Mouse (Mus musculus) kidney, postnatal 10 days (tissue): ENCODE data around the gene Olfr877.

Experiments used
- DNase-seq: peaks from one replicate; pipeline ENCODE4 v3.0.0; 2021; ENCODE audit warnings: mixed read lengths

The Olfr877 gene

DNA sequence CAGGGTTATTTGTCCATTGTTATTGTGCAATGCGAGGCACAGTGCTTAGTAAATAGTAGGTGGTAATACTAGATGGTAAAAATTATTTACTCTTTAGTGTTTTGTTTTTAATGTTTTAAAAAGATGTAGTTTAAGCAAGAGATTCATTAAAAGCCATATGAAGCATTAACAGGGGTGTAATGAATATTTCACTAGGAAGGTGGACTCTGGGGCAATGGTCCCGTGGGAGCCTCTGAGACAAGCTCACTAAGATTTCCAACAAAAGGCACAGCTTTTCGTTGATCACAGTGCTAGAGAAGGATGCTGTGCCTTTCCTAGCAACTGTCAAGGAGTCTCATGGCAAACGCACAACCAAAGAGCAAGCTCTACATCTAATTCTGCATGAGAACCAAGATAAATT lies at the start of gene Olfr877:
Olfr877 (plus strand) TSS at position 301 of the 400 bp plus-strand sequence.
- no peak for DNase-seq

DNA sequence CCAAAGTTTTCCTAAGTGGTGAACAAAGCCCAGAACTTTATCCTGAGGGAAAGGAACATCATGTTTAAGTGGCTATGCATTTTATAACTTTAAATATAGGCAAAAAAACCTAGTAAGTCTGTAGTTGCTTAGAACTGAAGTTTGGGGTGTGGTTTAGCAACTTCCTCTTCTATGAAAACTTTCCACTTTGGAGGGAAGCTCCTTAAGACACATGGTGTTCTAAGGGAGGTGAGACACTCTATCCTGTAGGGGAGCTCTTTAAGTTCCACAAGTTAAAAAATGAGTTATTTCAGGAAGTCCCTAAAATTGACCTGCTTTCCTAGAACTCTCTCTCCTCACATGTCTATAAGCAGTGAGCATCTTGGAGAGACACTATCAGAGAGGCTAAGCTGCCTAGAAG lies 46.8 kb upstream of the Olfr877 start:
- DNase-seq: no peak

DNA sequence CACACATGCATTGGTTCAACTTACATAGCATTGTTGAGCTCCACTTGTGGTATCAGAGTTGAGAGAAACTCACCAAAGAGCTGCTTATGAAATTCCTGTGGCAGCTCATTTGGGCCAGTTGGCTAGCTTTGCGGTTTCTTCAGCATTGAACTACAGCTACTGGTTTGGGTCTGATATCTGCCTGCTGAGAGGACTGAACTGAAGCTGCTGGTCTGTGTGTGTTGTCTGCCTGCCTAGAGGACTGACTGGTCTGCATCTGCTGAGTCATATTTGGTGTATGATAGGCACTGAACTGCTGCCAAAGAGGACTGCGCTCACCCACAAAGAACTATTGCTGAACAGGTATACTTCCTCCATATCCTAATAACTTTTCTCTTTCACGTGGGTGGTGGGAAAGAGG lies 45.6 kb upstream of the Olfr877 start:
- DNase-seq: no peak

DNA sequence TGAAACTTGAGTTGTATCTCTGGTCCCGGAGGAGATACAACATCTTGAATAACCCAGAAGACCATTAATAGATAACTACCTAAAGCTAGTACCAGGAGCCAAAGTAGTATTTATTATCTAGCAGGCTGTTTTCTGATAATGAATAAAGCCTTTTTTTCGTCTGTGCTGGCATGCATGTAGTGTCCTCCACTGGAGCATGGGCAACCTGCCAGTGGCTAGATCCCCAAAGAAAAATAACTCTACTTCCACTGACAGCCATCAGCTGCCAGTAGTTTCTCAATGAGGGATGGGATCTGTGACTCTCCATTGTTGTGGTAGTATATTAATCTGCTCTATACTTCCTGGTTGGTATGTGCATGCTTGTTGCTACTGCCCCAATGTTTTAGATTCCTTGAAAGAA lies 45.1 kb upstream of the Olfr877 start:
- DNase-seq: peak; percentile 21

DNA sequence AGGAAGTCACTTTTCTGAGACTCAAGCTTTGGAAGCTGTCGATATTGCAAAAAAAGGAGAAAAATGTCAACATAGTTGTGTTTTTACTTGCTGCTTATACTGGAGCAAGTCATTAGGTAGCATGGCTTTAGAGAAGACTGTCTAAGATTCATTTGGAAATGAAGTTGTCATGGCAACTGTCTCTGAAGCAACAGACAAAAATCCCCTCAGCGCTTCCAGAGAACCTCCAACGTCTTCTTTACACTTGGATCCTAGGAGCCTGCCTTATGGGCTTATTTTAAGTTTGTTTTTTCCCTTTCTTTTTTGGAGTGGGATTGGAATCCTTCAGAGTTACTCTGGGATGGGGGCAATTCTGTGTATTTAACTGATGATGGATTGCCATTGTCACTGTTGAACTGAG lies 39.4 kb upstream of the Olfr877 start:
- DNase-seq: no peak

DNA sequence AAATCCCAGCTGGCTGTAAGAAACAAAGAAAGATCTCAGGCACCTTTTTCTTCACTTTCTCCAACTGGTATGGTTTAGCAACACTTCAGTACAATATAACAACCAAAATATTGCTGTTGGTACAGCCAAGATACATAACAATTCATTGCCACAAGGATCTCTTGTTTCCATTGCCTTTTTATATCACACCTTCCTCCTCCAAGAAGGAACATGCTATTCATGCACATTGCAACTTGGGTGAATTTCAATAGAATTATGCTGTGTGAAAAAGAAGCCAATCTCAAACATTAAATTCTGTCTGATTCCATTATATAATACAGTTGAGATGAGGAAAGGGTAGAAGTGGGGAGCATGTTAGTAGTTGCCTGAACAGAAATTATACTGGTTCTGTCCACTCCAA lies 24.2 kb upstream of the Olfr877 start:
- DNase-seq: no peak

DNA sequence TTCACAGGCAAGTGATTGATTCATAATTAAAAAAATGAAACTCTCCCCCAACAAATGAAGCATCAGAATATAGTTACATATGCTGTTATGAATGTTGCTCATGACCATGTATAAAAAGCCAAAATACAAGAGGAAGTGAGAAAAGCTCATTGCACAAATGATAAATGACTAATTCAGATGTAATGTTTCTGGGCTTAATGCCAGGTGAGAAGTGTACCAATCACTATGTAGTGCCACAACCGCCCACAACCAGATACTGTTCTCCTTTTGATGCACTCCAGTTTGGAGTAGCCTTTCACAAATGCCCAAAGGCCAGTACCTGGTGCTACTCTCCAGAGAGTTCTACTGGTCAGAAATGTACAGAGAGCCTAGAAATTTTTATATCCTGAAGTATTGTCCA lies 20.7 kb upstream of the Olfr877 start:
- no peak for DNase-seq

DNA sequence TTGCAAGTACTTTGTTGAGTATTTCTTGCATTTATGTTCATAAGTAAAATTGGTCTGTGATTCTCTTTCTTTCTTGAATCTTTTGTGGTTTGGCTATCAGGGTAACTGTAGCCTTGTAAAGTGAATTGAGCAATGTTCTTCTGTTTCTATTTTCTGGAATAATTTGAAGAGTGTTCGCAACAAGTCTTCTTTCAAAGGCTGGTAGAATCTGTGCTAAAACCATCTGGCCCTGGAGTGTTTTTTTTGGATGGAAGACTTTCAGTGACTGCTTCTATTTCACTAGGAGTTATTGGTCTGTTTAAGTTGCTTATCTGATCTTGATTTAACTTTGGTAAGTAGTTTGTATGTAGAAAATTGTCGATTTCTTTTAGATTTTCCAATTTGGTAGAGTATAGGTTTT lies 4.8 kb upstream of the Olfr877 start:
- no peak for DNase-seq

DNA sequence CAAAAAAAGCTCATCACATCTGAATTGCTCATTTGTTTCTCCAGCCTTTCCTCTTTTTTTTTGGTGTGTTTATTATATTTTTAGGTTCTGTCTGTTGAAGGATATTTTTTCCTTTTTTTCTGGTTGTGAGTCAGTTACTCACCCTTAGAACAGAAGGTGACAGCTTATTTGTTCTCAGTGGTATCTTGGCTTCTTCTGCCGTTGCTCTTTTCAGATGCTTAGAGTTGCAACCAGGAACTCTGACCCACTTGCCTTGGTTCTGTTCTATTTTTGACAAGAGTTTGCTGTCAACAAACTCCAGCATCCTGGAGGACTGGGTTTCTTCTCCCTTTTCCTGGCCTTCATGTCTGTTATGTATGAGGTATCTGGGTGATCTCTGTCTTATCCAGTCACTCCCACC lies 9.3 kb downstream of the Olfr877 start:
- no peak for DNase-seq

DNA sequence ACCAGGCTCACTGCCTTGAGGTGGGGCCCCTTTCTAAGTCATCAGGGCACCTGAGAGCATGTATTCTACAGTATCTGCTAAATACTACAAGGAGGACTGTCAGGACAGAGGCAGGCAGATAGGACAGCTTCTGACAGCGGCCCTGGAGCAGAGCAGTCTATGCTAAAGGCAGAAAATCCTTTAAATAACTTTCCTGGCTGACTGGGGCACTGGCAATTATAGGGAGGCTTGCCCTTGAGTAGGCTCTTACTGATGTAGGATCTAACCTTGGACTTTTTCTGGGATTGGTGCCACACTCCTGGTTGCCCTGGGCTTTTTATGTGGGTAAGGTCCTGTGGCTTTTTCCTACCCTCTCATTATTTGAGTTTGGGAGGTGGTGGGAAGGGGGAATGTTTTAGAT lies 16.2 kb downstream of the Olfr877 start:
- no peak for DNase-seq

DNA sequence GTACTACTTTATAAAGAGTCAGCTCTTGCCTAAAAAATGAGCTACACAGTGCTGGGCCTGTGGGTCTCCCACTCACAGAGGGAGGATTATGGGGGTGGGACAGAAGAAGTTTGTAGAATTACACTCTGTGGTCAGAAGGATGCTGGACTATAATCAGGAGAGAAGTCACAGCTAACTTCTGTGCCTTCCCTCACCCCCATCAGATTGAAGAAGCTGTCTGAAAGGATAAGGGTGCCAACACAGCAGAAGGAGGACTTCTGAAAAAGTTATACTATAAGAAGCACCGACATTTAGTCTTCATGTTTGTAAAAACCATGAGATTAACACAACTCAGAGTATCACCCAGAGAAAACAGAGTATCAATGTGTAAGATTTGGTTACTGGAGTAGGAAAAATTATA lies 17.0 kb downstream of the Olfr877 start:
- DNase-seq: no peak

DNA sequence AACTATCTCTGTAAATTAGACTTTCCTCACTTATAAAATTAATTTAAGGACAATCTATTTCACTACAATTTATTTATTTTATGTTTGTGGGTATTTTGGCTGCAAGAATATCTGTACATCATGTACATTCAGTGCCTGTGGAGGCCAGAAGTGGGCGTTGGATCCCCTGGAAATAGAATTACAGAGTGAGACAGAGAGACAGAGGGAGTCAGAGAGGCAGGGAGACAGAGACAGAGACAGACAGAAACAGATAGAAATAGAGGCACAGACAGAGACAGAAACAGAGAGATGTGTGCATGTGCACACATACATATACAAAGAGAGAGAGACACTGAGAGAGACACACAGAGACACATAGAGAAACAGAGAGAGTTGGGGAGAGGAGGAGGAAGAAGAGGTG lies 17.5 kb downstream of the Olfr877 start:
- no peak for DNase-seq

DNA sequence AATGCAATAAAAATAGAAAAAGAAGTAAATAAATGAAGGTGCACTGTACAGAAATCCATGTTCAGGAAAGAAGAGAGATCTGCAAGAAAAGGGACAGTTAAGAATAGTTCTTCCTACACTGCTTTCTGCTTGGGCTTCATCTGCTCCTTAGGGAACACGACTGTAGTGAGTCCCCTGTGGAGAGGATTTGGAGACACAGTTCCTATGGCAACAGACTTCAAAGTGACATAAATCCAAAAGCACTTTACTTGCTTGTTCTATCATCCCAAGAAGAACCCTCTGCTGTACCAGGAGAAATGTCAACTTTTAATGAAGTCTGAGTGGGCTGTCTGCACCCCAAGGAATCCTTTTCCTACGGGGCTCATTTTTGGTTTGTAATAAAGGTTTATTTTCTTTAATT lies 36.9 kb downstream of the Olfr877 start:
- DNase-seq: no peak

DNA sequence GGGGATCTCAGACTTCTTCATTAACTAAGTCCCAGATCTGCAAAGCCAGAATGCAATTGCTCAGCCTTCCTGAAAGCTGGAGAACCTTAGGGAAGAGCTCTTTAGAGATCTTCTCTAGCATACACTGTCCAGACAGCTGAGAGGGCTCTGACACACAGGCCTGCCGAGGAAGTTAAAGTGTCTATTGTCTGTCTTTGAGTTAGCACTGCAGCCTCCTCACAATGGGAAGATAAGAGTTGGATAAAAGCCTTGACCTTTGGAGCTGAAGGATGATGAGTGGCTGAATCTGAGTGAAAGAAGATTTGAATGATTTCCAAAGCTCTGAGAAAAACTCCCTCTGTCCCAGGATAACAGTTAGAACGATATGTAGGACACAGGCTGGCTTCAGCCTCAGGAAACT lies 42.6 kb downstream of the Olfr877 start, which contains the start of gene Olfr145:
Olfr145 (plus strand) TSS at position 64 of the 400 bp plus-strand sequence.
- no peak for DNase-seq

DNA sequence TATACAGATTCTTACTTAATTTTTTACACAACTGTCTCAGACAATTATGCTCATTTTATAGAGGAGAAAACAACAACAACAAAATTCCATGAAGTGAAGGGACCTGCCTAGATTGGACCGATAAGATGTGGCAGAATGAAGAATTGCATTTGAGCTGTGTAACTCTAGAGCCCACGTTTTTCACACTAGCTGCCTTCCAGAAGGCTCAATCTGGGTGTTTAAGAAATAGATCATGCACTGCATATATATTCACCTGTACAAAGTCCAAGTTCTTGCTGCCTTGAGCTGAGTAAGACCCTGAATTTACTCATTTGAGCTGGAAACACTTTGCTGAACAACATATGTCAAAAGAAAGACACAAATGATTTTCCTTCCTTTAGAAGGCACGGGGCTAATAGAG lies 51.5 kb downstream of the Olfr877 start:
- no peak for DNase-seq
